Mouse (Mus musculus) heart, adult 8-10 months (tissue): ENCODE results near the gene Dusp8. TPM values are rescaled to one million over a fixed set of nuclear protein-coding genes. Genes with fewer than 3 reads are reported as not detected.
A peak's percentile ranks its signal among the peaks of the same experiment; 100 is the strongest.
"Not testable (repeated sequence)": the region's sequence is repeated elsewhere in the genome, so short reads cannot be mapped to it uniquely, and the experiment has no call there.

Source experiments
- DNase-seq: peaks from one replicate; pipeline ENCODE4 v3.0.0; 2022; ENCODE audit warnings: low spot score
- total RNA-seq, 4 experiments: library from RNA; stranded (reverse); gene quantifications; 2 replicates each; pipeline ENCODE4 v1.2.4; 2022

Gene Dusp8
- 10 to 100 TPM; 26.3 to 48.9 (median 37.9) TPM for total RNA-seq

GRCm38 (mm10) chr7:142095183-142095931 lies at the start of gene Dusp8:
TSS of gene Dusp8 (minus strand) at chr7:142095843.
- DNase-seq: peak; percentile 93

- no peak for DNase-seq
Observed at GRCm38 (mm10) chr7:142144507-142144906, 48.9 kb upstream of the Dusp8 start, which contains the start of gene Gm45337. TSS of gene Gm45337 (minus strand) at chr7:142144607.

DNA sequence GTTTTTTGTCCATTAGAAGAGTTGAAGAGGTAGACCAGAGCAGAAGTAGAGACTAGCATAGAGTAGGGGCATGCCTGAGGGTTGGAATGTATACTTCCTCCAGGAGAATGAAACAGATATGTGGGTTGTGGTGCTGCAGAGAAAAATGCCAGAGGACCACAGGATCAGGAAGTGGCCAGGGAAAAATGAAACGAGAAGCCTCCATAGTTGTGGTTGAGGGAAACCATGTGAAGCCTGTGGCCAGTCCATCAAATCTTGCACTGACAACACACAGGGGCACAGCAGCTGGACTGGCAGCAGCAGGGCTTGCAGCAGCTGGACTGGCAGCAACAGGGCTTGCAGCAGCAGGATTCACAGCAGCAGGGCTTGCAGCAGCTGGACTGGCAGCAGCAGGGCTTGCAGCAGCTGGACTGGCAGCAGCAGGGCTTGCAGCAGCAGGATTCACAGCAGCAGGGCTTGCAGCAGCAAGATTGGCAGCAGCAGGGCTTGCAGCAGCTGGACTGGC lies 47.9 kb upstream of the Dusp8 start:
- not testable (repeated sequence) for DNase-seq

GRCm38 (mm10) chr7:142140696-142141095 lies 45.1 kb upstream of the Dusp8 start:
- no peak for DNase-seq

- DNase-seq: not testable (repeated sequence)
Observed at GRCm38 (mm10) chr7:142135934-142136333, 40.3 kb upstream of the Dusp8 start, which contains the start of gene Gm39115. TSS of gene Gm39115 (minus strand) at chr7:142136034.

- no peak for DNase-seq
Observed at GRCm38 (mm10) chr7:142134206-142134995, 38.8 kb upstream of the Dusp8 start.

DNA sequence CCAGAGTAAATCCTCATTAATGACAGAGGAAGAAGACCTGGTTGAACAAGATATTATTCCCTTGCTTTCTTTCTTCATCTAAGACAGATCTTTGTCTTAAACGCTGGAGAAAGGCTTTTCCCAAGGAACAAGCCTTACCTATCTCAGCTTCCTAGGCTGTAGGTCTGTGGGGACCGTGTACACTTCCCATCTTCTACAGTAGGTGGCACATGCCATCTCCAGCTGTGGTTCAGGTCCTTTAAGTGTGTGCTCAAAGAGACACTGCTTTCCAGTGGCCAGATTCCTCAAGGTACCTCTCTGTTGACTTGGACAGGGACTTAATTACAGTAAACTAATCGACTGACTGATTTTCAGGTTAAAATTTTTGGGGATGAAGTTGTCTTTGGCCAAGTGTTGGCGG lies 33.2 kb upstream of the Dusp8 start:
- no peak for DNase-seq

GRCm38 (mm10) chr7:142120629-142121028 lies 25.0 kb upstream of the Dusp8 start, which contains the start of gene Gm45618:
TSS of gene Gm45618 (minus strand) at chr7:142120729.
- DNase-seq: not testable (repeated sequence)

DNA sequence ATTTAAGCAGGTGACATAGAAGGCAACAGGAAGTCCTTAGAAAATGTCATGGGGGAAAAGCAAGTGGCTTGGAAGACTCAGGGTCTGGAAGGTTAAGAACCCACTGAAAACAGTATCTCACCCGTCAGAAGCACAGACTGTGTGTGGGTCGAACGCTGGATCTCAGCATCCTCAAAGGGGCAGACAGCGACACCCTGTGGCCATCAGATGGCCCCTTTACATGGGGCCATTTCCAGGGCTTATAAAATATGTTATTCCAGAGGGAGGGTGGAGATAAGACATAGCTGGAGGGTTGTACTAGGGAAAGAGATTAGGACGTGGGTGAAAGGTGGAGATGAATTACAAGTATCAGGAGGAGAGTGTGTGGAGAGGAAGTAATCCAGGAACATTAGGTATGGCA lies 24.0 kb upstream of the Dusp8 start:
- DNase-seq: no peak

DNA sequence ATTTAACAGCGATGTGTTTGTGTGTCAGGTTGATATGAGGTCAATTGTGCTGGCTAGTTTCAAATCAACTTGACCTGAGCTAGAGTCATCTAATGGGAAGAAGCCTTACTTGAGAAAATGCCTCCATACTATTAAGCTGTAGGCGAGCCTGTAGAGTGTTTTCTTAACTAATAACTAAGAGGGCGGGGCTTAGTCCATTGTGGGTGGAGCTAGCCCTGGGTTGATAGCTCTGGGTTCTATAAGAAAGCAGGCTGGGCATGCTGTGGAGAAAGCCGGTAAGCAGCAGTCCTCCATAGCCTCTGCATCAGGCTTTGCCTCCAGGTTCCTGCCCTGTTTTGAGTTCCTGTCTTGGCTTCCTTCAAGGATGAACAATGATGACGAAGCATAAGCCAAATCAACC lies 9.1 kb upstream of the Dusp8 start:
- no peak for DNase-seq

GRCm38 (mm10) chr7:142097776-142098175 lies 2.1 kb upstream of the Dusp8 start:
- peak; percentile 72 for DNase-seq

DNA sequence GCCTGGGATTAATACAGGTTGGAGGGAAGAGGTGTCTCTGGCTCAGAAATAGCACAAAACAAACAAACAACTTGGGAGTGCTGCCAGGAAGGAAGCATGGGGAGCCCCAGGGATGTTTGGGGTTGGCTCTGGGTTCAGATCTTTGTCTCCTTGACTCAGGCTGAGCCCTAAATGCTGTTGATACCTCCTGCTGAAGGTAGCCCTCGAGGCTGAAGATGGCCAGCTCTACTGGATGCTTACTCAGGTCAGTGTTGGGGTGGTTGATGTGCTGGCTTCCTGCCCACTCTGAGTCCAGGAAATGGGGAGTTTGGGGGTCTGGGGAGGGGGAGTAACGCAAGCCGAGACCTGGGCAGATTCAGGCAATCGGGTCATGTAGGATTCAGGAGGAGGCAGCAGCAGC lies 1.1 kb upstream of the Dusp8 start:
- DNase-seq: no peak

- DNase-seq: no peak
Observed at GRCm38 (mm10) chr7:142094301-142095143, 1.1 kb downstream of the Dusp8 start.

- DNase-seq: no peak
Observed at GRCm38 (mm10) chr7:142093696-142094240, 1.9 kb downstream of the Dusp8 start.

DNA sequence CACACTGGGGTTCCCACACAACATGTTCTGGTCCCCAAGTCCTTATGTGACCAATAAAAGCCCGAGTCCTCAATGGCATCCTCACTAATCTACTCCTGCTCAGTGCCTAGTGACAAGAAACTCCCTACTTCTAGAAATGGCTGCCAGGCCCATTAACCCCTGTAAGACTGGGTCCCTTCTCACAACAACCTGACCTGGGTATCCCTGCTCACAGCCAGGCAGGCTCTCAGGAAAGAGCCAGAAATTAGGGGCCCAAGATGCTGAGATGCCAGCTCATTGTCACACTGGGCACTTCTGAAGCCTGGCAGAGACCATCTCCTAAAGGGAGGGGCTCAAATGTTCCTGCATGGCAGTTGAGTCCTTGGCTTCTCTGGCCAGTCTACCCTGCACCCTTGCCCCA lies 2.7 kb downstream of the Dusp8 start:
- no peak for DNase-seq

DNA sequence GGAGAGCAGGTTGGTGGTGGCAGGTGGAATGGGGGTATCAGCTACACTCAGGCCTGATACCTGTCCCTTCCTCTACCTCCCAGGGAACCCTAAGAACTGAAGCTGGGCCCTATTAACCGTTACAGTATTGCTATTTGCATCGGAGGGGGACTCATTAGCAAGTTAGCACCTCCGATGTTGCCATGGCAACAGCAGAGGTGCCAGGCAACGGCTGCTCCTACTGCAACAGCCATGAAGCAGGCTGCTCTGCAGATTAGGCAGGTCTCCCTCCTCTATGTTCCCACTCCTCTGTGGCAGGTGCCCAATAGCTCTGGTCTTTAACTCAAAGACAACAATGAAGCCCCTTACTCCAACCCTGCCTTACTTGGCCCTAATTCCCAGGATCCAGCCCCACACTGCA lies 3.8 kb downstream of the Dusp8 start:
- DNase-seq: no peak

DNA sequence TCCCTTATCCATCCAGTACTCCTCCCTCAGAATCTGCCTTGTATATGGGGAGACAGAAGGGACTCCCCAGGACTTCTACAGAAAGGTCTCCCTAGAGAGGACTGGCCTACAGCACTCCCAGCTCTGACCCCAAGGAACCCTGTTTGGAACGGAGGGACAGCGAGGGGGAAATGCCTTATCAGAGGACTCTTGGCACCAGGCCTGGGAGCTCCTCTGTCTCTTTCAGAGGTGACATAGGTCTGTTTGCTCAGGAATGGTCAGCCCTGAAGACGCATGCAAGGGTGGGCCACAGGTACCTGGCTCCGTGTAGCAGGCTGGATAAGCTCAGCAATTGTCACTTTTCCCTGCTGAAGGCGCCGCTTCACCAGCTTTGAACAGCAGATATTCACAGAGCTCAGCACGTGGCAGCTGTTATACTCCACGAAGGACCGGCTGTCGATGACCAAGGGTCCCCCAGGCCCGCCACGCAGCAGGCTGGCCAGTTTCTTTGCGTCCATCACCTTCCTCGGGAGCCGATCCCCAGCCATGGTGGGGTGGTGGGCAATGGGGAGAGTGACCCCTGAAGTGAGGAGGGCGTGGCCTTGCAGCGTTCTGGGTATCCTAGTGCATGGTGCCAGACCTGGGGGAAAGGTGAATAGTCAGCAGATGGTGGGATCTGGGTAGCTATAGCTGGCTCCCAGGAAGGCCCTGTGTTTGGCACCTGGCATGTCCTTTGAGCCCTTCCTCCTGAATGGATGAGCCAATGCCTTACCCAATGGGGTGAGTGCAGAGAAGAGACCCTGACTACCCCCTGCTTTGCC lies 5.8 kb downstream of the Dusp8 start:
- no peak for DNase-seq

- DNase-seq: no peak
Observed at GRCm38 (mm10) chr7:142088886-142089285, 6.8 kb downstream of the Dusp8 start.

DNA sequence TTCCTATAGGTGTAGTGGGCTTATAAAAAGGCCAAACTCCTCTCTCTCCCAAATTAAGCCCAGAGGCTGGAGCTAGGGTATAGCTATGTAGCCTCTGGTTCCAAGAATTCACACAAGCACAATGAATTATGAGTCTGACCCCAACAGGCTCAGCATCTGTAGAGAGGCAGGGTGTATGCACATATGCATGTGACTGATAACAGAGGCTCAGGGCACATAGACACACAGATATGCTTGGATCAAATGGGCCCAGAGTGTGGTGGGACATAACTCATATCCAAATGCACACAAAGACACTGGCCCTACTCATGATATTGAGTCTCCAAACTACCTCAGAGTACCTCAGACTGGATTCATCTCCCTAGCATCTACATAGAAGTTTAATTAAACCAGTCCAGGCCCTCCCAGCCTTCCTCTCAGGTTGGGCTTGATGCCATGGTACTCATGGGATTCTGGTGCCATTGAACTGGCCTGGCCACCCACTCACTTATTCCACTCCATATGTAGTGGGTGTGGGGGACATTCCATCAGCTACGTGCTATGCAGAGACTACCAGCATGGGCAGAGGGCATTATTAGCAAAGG lies 8.5 kb downstream of the Dusp8 start:
- no peak for DNase-seq
